Mouse (Mus musculus): ENCODE measurements around the gene Sms.

GRCm38 (mm10) chrX:157447431-157447830, 44.7 kb downstream of the Sms start:
- TF ChIP-seq POLR2A (IDR thresholded peaks at IDR 0.05; ENCODE audit: low read depth, low read length) (no peak), CTCF (IDR thresholded peaks at IDR 0.05; ENCODE audit: extremely low read depth, insufficient read depth, insufficient read length, insufficient replicate concordance) (no peak)
